Mouse (Mus musculus): ENCODE data around the gene Otol1. TPM values are rescaled to one million over a fixed set of nuclear protein-coding genes. Genes with fewer than 3 reads are reported as not detected.

Otol1 gene
- polyA plus RNA-seq, 1 experiment from 2014 or later, result not detected

DNA sequence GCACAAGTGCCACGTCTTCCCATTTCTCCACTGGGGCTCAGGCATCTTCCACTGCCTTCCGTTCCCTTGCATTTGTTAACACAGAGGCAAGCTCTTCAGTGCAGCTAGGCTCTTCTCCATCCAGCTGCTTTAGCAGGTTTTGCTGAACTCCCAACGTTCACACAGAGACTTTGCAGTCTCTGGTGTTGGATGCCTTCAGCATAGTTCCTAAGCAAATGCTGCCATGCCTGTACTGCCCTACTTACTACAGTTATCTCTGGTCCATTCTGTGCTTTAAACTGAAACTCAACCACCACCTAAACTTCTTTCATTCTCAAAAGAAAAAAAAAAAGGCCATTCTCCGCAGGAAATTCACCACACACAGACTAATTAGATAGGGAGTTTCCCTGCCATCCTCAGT is 5.2 kb downstream of the Otol1 start:
- no peak overlapping the region for H3K4me3 ChIP-seq (ENCODE audit: low read depth, low read length)
- no peak overlapping the region for H3K9ac ChIP-seq (replicated peaks; ENCODE audit: low read depth, low read length)
- H3K27me3 ChIP-seq (ENCODE audit: control insufficient read depth, insufficient read depth, low read length), result no peaks in the 10 kb centered on the region
- no peaks in the 10 kb centered on the region for H3K9me3 ChIP-seq (ENCODE audit: control insufficient read depth, low read depth, low read length)
- no peaks in the 10 kb centered on the region for H3K4me1 ChIP-seq (ENCODE audit: control insufficient read depth, insufficient read depth, low read length)
- H3K4me2 ChIP-seq (replicated peaks; ENCODE audit: low read depth, low read length), result no peak overlapping the region
- H3K36me3 ChIP-seq (ENCODE audit: control insufficient read depth, insufficient read depth, low read length), result no peaks in the 10 kb centered on the region
- WGBS, result 81% methylated on average over 4 of the region's 4 CpGs
- no peak for ATAC-seq (ENCODE audit: insufficient number of reproducible peaks, insufficient read depth, low FRiP score, low read depth)
- H3K27ac ChIP-seq (ENCODE audit: low read length), result no peak overlapping the region

DNA sequence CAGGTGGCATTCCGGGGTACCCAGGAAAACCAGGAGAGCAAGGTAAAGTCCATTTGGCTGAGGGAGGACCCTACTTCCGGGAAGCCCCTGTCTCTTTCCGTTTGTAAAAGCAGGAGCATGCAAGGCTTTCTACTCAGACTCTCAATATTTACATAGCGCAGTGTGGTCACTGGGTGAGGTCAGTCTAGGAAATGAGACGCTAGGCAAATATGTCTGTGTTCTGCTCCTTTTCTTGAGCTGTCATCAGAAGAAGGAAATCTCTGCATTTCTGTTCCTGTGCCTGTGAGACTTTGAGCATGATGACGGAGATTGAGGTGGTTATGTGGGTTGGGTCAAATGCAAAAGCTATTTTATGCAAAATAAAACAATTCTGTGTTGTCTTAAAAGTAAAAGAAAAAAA is 19.2 kb downstream of the Otol1 start:
- no peak overlapping the region for H3K4me2 ChIP-seq (replicated peaks; ENCODE audit: low read depth, low read length)

DNA sequence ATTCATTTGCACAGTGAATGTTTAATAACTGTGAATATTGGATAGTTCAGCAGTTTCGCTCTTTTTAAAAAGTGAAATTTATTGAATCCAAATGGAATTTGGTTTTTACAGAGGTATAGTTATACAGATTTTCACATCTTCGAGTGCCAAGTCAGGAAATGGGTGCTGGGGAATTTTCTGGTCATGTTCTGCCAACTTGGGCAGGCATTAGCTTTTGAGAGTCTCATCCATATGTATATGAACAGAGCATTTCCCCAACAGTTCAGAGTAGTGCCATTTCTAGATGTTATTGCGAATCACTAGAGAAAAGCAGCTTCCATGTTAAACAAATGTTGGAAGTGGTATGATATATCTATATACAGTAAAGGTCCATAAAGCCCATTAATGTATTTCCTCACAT is 21.8 kb downstream of the Otol1 start:
- Histone ChIP-seq H3K27ac (ENCODE audit: low read length) (no peak overlapping the region), H3K4me1 (ENCODE audit: control insufficient read depth, insufficient read depth, low read length) (no peaks in the 10 kb centered on the region), H3K4me2 (replicated peaks; ENCODE audit: low read depth, low read length) (no peak overlapping the region), H3K9me3 (ENCODE audit: control insufficient read depth, low read depth, low read length) (no peaks in the 10 kb centered on the region), H3K36me3 (ENCODE audit: control insufficient read depth, insufficient read depth, low read length) (no peaks in the 10 kb centered on the region), H3K4me3 (ENCODE audit: low read depth, low read length) (no peak overlapping the region), H3K27me3 (ENCODE audit: control insufficient read depth, insufficient read depth, low read length) (no peaks in the 10 kb centered on the region), H3K9ac (replicated peaks; ENCODE audit: low read depth, low read length) (no peak overlapping the region)
- no peak for ATAC-seq (ENCODE audit: insufficient number of reproducible peaks, insufficient read depth, low FRiP score, low read depth)
- WGBS, result 87% methylated on average over 3 of the region's 3 CpGs

More for the DNA sequence above, 19.2 kb downstream of the Otol1 start:
- Histone ChIP-seq H3K4me3 (ENCODE audit: low read depth, low read length) (no peak overlapping the region), H3K4me1 (ENCODE audit: control insufficient read depth, insufficient read depth, low read length) (no peaks in the 10 kb centered on the region), H3K27ac (ENCODE audit: low read length) (no peak overlapping the region), H3K36me3 (ENCODE audit: control insufficient read depth, insufficient read depth, low read length) (no peaks in the 10 kb centered on the region), H3K27me3 (ENCODE audit: control insufficient read depth, insufficient read depth, low read length) (no peaks in the 10 kb centered on the region), H3K9me3 (ENCODE audit: control insufficient read depth, low read depth, low read length) (no peaks in the 10 kb centered on the region), H3K9ac (replicated peaks; ENCODE audit: low read depth, low read length) (no peak overlapping the region)
- 41% methylated on average over 6 of the region's 6 CpGs for WGBS
- no peak for ATAC-seq (ENCODE audit: insufficient number of reproducible peaks, insufficient read depth, low FRiP score, low read depth)

DNA sequence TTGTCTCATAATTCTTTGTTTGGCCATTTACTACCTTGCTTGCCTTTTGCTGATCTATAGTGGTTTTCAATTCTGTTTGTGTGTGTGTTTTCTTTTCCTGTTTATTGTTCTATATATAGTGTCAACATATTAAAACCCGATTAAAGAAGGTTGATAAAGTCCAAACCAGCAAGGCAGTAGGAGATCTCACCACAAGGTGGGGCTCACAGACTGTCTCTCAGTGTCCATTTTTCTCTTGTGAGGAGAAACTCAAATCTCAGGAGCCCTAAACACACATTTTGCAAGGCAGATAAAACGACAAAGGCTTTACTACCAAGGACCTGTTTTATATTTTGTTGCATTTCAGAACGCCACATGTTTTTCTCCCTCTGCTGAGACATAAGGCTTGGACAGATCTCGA is 28.2 kb downstream of the Otol1 start:
- H3K4me2 ChIP-seq (replicated peaks; ENCODE audit: low read depth, low read length), result no peak overlapping the region
- H3K4me3 ChIP-seq (ENCODE audit: low read depth, low read length), result no peak overlapping the region
- H3K9ac ChIP-seq (replicated peaks; ENCODE audit: low read depth, low read length), result no peak overlapping the region
- H3K36me3 ChIP-seq (ENCODE audit: control insufficient read depth, insufficient read depth, low read length), result no peaks in the 10 kb centered on the region
- ATAC-seq (ENCODE audit: insufficient number of reproducible peaks, insufficient read depth, low FRiP score, low read depth), result no peak
- 47% methylated on average over 4 of the region's 4 CpGs for WGBS
- H3K27ac ChIP-seq (ENCODE audit: low read length), result no peak overlapping the region
- H3K4me1 ChIP-seq (ENCODE audit: control insufficient read depth, insufficient read depth, low read length), result no peaks in the 10 kb centered on the region
- H3K27me3 ChIP-seq (ENCODE audit: control insufficient read depth, insufficient read depth, low read length), result no peaks in the 10 kb centered on the region
- no peaks in the 10 kb centered on the region for H3K9me3 ChIP-seq (ENCODE audit: control insufficient read depth, low read depth, low read length)

Other genes starting within 250 kb of the Otol1 start
- 26.3 and 26.7 TPM in 2 replicates for gene Sptssb, start 147.7 kb upstream of the Otol1 start, polyA plus RNA-seq (2014; fragmentation: Nextera tagmentation; extraction: Ambion mirVana)

Measured in stomach, embryonic 14.5 days (tissue).